Mouse (Mus musculus) limb, embryonic 11.5 days (tissue): ENCODE results near the gene H2-T3. TPM values are rescaled to one million over a fixed set of nuclear protein-coding genes. Genes with fewer than 3 reads are reported as not detected.
"Not testable (repeated sequence)": the region's sequence is repeated elsewhere in the genome, so short reads cannot be mapped to it uniquely, and the experiment has no call there.

Experiments used
- ATAC-seq: fragments of 200-750 bp; cut with Nextera tagmentation; 2 replicates; pipeline ENCODE4 v1.8.0; 2017; ENCODE audit warnings: low read depth; ENCODE audit not compliant: insufficient number of reproducible peaks, low FRiP score, low TSS enrichment
- DNase-seq: peaks from one replicate; pipeline ENCODE4 v3.0.0-alpha.2; 2015; ENCODE audit warnings: low spot score
- H3K27ac ChIP-seq: fragments of 300-500 bp; sonication (generic); replicated peaks from 2 replicates; pipeline ENCODE4 v1.5.1; 2014; ENCODE audit warnings: low read depth, mild to moderate bottlenecking, low read length
- H3K27me3 ChIP-seq: fragments of 300-500 bp; sonication (generic); 2 replicates; pipeline ENCODE4 v1.6.1; 2014; ENCODE audit warnings: mild to moderate bottlenecking, low read length, mixed read lengths; ENCODE audit not compliant: control insufficient read depth, insufficient read depth
- H3K36me3 ChIP-seq: fragments of 300-500 bp; sonication (generic); 2 replicates; pipeline ENCODE4 v1.6.1; 2014; ENCODE audit warnings: mild to moderate bottlenecking, low read length, moderate library complexity, mixed read lengths; ENCODE audit not compliant: control insufficient read depth, insufficient read depth
- H3K4me1 ChIP-seq: fragments of 300-500 bp; sonication (generic); 2 replicates; pipeline ENCODE4 v1.6.1; 2014; ENCODE audit warnings: low read length, mixed read lengths; ENCODE audit not compliant: control insufficient read depth, insufficient read depth
- H3K4me2 ChIP-seq: fragments of 300-500 bp; sonication (generic); 2 replicates; pipeline ENCODE4 v1.6.1; 2014; ENCODE audit warnings: low read depth, mild to moderate bottlenecking, moderate library complexity; ENCODE audit not compliant: severe bottlenecking
- H3K4me3 ChIP-seq: fragments of 300-500 bp; sonication (generic); 2 replicates; pipeline ENCODE4 v1.5.1; 2014; ENCODE audit warnings: low read depth, low read length
- H3K9ac ChIP-seq: fragments of 300-500 bp; sonication (generic); 2 replicates; pipeline ENCODE4 v1.6.1; 2014; ENCODE audit warnings: mild to moderate bottlenecking, low read length
- H3K9me3 ChIP-seq: fragments of 300-500 bp; sonication (generic); 2 replicates; pipeline ENCODE4 v1.6.1; 2016; ENCODE audit warnings: low read length; ENCODE audit not compliant: control insufficient read depth
- WGBS: fragments of 180-500 bp; shearing (Covaris S2); extraction: QIAGEN DNeasy Blood & Tissue Kit; methylation state at CpG from one replicate; pipeline ENCODE4 v1.1.7; 2014; 5-methylcytosine and 5-hydroxymethylcytosine counted together
- polyA plus RNA-seq: library from polyadenylated mRNA; unstranded; fragments of >200 nt; fragmentation: Nextera tagmentation; extraction: Ambion mirVana; gene quantifications from 2 replicates; pipeline ENCODE4 v1.2.1, GENCODE M21; 2014

Gene H2-T3
- polyA plus RNA-seq, 1 experiment from 2014 or later, result not detected

DNA sequence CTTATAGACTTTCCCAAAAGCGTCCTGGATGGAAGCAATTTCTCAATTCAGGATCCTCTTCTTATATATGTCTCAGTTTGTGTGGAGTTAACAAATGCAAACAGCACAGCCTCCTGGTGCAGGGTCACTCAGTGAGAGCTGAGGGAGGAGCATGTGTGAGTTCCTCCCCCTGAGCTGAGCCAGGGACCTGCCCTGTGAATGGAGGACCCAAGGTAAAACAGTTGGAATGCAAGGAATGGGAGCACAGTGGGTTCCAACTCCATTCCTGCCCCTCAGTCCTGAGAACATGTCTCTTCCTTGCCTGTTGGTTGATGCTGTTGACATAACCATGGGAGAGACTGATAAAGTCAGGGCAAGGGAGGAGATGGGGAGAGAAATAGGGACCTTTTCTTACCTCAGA lies 21.0 kb downstream of the H2-T3 start:
- ATAC-seq, DNase-seq, H3K4me3 ChIP-seq, H3K36me3 ChIP-seq, H3K4me2 ChIP-seq, H3K4me1 ChIP-seq, H3K27ac ChIP-seq, H3K9ac ChIP-seq, H3K9me3 ChIP-seq: not testable (repeated sequence)
- H3K27me3 ChIP-seq, result peaks cover 45% of the 10 kb centered on the region
- WGBS, result no CpG with 5 or more reads among the region's 1 CpGs

DNA sequence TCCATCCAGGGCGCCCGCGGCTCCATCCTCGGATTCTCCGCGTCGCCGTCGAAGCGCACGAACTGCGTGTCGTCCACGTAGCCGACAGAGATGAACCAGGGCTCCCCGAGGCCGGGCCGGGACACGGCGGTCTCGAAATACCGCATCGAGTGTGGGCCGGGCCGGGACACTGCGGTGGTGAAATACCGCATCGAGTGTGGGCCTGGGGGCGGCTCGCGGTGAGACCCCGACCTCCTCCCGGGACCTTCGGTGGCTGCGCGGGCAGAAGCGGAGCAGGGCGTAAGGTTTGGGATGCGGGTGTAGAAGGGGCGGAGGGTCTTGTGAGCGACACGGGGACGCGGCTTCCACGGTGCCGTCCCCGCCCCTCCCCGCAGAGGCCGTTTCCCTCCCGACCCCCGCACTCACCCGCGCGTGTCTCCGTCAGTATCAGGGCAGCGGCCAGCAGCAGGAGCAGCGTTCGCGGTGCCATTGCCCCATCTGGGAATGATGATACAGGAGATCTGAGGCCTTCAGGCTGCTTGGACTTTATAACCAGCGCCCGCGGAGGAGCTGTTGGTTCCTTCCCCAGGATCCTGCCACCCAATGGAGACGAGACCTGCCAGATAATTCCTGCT lies 21.9 kb downstream of the H2-T3 start, which contains the start of gene Gm8909:
TSS of gene Gm8909 (minus strand) at position 499 of the 614 bp plus-strand sequence.
- Histone ChIP-seq H3K27me3 (peaks cover 48% of the 10 kb centered on the region), H3K27ac (no peak within 1 kb of the TSS)

DNA sequence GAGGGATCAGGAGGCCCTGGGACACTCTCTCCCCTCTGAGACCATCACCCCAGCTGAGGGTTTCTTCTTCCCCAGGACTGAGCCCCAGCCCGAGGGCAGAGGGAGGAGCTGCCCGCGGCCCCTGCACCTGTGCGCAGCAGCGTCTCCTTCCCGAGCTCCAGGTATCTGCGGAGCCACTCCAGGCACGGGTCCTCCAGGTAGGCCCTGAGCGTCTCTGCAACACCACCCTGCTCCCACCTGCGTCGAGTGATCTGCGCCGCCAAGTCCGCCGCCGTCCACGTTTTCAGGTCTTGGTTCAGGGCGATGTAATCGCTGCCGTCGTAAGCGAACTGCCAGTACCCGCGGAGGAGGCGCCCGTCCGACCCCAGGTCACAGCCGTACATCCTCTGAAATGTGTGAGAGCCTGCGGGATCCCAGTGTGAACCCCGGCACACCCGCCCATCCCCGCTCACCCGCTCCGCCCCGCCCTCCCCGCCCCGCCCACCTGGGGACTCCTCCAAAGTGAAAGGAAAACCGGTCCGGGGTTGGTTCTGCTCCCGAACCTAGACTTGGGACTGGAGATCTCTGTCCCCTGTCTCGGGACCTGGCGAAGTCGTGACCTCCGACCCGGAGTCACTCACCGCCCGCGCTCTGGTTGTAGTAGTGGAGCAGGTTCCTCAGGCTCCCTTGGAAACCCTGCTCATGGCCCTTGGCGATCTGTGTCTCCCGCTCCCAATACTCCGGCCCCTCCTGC lies 22.6 kb downstream of the H2-T3 start:
- Histone ChIP-seq H3K27ac (no peak overlapping the region), H3K4me2 (peak overlapping the region; percentile 29), H3K9me3 (no peaks in the 10 kb centered on the region), H3K27me3 (peaks cover 49% of the 10 kb centered on the region), H3K9ac (no peak overlapping the region), H3K4me1 (no peaks in the 10 kb centered on the region), H3K36me3 (no peaks in the 10 kb centered on the region), H3K4me3 (peak overlapping the region; percentile 14)
- ATAC-seq (no peak), DNase-seq (no peak)
- WGBS, result 2% methylated on average over 47 of the region's 51 CpGs

More for the DNA sequence above, 21.9 kb downstream of the H2-T3 start, which contains the start of gene Gm8909:
- ATAC-seq, result no peak
- Histone ChIP-seq H3K4me3 (peak within 1 kb of the TSS; percentile 14), H3K9ac (no peak within 1 kb of the TSS), H3K4me1 (no peaks in the 10 kb centered on the region), H3K9me3 (no peaks in the 10 kb centered on the region), H3K36me3 (no peaks in the 10 kb centered on the region), H3K4me2 (peak within 1 kb of the TSS; percentile 29)
- under 1% methylated on average over 54 of the region's 63 CpGs for WGBS
- peak; percentile 29 for DNase-seq

DNA sequence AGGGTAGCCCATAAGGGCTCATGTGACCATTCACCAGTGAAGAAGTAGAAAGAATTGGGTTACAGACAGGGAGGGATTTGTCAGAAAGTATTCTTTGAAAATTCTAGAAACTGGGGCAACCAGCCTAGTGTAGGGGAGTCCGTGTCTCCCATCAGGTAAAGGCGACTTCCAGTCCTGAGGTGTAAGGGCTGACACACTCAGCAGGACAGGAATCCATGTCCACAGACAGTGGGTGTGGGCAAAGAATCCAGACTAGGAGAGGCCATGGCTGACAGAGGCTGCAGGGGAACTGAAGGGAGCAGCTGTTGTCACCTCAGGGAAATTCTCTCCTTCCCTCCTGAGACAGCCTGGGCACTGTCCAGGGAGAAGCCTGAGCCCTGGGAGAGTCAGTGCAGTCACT lies 23.2 kb downstream of the H2-T3 start:
- H3K4me2 ChIP-seq, H3K9ac ChIP-seq, ATAC-seq, H3K9me3 ChIP-seq, DNase-seq, H3K36me3 ChIP-seq, H3K27ac ChIP-seq, H3K4me3 ChIP-seq, H3K4me1 ChIP-seq: not testable (repeated sequence)
- H3K27me3 ChIP-seq, result peaks cover 55% of the 10 kb centered on the region
- 16% methylated on average over 2 of the region's 2 CpGs for WGBS

DNA sequence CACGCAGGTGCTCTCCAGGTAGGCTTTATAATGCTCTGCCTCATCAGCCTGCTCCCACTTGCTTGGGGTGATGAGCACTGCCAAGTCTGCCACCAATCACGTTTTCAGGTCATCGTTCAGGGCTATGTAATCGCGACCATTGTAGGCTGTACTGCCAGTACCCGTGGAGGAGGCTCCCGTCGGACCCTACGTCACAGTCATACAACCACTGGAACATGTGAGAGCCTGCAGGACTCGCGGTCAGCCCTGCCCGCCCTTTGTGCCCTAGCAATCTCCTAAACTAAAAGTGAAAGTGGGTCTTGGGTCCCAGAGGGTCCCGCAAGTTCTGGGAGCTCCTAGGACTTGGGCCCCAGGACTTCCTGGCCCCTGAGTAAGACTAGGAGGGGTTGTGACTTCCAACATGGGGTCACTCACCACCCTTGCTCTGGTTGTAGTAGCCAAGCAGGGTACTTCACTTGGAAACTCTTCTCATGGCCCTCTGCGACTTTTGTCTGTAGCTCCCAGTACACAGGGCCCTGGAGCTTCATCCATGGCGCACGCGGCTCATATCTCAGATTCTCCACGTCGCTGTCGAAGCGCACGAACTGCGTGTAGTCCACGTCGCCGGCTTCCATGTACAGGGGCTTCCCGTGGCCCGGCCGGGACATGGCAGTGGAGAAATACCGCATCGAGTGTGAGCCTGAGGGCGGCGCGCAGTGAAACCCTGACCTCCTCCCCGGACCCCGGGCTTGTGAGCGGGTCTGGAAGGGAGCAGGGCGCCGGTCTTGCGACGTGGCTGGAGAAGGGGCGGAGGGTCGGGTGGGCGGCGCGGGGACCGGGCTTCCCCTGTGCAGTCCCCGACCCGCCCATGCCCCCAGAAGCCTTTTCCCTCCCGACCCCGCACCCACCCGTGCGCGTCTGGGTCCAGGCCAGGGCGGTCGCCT lies 28.7 kb downstream of the H2-T3 start:
- no peaks in the 10 kb centered on the region for H3K36me3 ChIP-seq
- DNase-seq (peak; percentile 41), ATAC-seq (no peak)
- peaks cover 51% of the 10 kb centered on the region for H3K27me3 ChIP-seq
- WGBS, result 3% methylated on average over 48 of the region's 56 CpGs
- no peak overlapping the region for H3K9ac ChIP-seq
- no peaks in the 10 kb centered on the region for H3K4me1 ChIP-seq
- H3K9me3 ChIP-seq, result no peaks in the 10 kb centered on the region
- H3K4me3 ChIP-seq, result no peak overlapping the region
- H3K27ac ChIP-seq, result no peak overlapping the region
- peak overlapping the region; percentile 31; the same call in 1 of the 2 replicates for H3K4me2 ChIP-seq

DNA sequence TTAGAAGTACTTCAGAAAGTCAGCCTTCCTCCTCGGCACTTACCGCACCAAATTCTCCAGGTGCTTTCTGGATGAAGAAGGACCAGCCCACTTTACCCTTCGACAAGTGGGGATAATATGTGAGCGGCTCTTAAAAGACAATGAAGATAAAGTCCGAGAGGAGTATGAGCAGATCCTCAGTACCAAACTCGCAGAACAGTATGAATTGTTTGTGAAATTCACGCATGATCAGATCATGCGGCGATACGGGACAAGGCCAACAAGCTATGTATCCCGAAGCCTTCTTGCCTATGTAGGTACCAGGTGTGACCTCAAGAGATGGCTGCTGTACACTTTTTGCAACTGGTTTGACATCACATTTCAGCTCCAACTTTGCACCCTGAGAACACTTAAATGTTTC lies 31.8 kb downstream of the H2-T3 start:
- 14% methylated on average over 11 of the region's 11 CpGs for WGBS
- H3K4me1 ChIP-seq, H3K4me3 ChIP-seq, ATAC-seq, DNase-seq, H3K9me3 ChIP-seq, H3K4me2 ChIP-seq, H3K36me3 ChIP-seq, H3K9ac ChIP-seq, H3K27ac ChIP-seq: not testable (repeated sequence)
- peaks cover 43% of the 10 kb centered on the region for H3K27me3 ChIP-seq

DNA sequence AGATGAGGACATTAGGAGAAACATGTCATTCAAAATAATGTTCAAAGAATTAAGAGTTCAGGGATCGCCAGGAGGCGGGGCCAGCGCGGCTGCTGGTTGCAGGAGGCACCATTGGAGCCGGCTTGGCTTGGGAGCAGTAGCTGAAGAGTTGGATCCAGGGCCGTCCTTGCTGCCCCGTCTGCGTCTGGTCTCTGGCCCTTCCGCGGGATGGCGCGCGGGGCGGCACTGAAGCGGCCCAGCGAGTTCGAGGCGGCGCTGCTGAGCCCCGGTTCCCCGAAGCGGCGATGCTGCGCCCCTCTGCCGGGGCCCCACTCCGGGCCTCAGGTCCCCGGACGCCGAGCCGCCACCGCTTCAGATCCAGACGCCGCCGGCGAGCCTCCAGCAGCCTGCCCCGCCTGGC lies 32.3 kb downstream of the H2-T3 start:
- peak; percentile 35 for DNase-seq
- H3K27me3 ChIP-seq, result peaks cover 43% of the 10 kb centered on the region
- H3K27ac ChIP-seq, H3K4me1 ChIP-seq, H3K9me3 ChIP-seq, H3K9ac ChIP-seq, ATAC-seq, H3K36me3 ChIP-seq: not testable (repeated sequence)
- peak overlapping the region; percentile 48 for H3K4me2 ChIP-seq
- WGBS, result under 1% methylated on average over 36 of the region's 36 CpGs
- peak overlapping the region; percentile 20; the same call in 1 of the 2 replicates for H3K4me3 ChIP-seq
